Mouse (Mus musculus) T-helper 2 cell (primary cell): ENCODE results near the gene Sdcbp2.

Source experiments
- in situ Hi-C: fragments of 300-600 bp; cut with MboI, MseI; formaldehyde crosslinking; loops from one replicate; pipeline ENCODE4 v1.15.1; 2025; ENCODE audit warnings: high pct_unique_total_duplicates

Sdcbp2 gene

DNA sequence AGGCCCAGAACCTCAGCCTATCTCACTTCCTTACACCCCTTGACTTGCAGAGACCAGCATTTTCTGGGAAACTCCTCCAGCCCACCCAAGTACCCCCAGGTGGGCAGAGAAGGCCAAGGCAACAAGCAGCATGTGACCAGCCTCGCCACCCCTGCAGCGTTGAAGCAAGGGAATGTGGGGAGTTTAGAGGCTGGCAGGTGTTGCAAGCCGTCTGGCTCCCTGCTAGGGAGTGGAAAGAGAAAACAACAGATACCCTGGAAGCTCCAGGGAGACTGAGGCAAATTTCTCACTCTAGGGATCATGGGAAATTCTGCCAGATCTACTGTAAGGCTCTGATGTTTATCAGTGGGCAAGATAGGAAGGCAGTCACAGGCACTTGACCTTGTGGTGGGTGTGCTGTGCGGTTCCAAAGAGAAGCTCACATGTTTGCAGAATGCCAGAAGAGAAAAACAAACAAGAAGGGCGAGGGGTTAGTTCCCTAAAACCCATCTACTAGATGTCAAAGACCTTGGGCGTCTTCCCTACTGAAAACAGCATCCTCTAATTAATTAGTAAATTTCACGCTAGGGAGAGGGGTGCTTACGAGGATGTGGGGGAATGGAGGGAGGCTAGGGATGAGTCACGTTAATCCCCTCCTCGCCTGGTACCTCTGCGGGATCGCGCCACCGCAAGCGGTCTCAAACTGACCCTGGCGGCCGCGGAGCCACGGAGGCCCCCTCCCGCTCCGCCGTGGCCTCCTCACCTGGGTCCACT is 59.2 kb downstream of the Sdcbp2 start:
- in situ Hi-C loops = no loop called here

DNA sequence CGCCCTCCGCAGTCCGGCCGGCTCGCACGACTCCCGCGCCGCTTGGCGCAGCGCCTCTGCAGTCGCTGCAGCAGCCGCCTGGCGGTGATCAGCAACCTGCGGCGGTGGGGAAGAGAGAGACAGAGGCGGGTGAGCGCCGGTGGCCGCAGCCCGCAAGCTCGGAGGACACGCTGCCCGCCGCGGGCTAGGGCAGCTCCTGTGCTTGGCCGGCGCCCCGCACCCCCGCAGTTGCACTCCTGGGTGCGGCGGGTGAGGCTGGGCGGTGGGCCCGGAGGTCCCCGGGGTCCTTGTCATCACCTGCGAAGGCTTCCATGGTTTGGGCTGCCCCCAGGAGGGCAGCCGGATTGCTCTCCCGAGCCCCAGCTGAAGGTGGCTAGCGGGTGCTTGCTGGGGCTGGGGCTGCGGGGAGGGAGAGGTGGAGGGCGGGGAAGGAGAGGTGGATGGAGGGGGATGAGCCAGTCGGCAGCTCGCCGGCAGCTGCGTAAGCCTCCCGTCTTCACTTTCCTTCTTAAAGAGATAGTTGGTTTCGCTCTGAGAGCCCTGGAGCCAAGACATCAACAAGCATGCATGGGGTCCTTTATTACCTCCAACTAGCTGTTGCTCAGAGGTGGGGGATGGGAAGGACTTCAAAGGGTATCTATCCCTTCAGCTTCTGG is 59.9 kb downstream of the Sdcbp2 start, which contains the start of gene Snph:
TSS of gene Snph (minus strand) at position 435 of the 656 bp plus-strand sequence.
- in situ Hi-C loops = no loop called here

GRCm38 (mm10) chr2:151632982-151633381 is 60.6 kb downstream of the Sdcbp2 start:
- in situ Hi-C loops = no loop called here

DNA sequence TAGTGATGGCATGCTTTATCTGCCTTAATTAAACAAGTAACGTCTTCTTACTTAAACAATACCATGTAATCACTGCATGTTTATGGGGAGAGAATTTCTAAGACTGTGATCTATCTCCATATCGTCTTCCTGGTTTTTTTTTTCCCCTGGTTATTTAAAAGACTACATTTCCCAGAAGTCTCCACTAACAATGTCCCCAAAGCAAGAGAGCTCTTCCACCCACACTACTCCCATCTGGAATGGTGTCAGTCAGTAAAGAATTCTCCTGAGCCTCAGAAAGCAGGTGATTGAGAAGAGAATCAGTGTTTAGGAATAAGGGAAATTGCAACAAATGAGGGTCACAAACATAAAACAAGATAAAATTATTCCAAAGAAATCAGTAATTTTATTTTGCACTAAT is 62.5 kb downstream of the Sdcbp2 start:
- in situ Hi-C loops = no loop called here

DNA sequence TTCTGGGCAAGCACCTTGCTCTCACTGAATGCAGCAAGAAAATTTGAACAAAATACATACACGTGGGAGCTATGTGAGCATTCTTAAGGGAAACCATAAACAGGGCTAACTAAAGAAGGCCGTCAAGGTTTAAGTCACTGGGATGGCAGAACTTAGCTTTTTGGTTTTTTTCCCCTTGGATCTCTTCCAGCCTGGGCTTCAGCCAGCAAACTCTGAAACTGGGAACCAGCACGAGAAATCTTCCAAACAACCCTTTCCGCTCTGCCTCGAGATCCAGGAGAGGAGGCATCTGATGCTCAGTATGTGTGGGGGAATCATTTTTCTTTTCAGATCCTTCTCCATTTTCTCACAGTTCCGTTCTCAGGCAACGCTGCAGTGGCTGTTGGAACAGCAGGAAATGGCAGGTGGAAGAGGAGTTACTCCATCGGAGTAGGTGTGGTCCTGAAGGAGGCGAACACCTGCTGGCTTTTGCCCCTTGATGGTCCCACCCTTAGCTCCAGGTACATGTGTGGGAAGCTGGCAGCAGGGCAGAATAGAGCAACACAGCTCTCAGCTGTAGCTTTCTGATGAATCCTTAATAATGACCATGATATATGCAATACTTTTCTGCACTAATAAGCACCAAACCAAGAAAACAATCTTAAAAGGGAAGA is 63.1 kb downstream of the Sdcbp2 start:
- in situ Hi-C loops = no loop called here

DNA sequence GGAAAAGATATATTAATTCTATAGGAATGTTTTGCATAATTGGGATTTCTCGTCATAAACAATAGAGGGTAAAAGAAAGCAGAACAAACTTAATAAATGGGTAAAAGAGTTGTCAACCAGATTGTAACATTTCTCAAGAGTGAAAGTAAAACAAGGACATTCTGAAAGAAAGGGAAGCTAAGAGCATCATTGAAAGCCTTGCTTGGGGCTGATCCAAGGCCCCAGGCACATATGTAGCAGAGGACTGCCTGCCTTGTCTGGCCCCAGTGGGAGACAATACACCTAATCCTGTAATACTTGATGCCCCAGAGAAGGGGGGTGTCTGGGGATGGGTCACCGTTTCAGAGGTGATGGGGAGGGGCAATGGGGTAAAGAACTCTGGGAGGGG is 63.6 kb downstream of the Sdcbp2 start:
- in situ Hi-C loops = no loop called here
